Mouse (Mus musculus): ENCODE measurements around the gene Cd320.
"Not testable (repeated sequence)": the region's sequence is repeated elsewhere in the genome, so short reads cannot be mapped to it uniquely, and the experiment has no call there.

- TF ChIP-seq EP300 (IDR thresholded peaks at IDR 0.05), result not testable (repeated sequence)
- 0 out of 2 replicates have a peak, but pooled peaks have one; percentile 3 for TF ChIP-seq CTCF (IDR thresholded peaks at IDR 0.05)
Measured at GRCm38 (mm10) chr17:33891892-33892291, 49.0 kb downstream of the Cd320 start.
